Mouse (Mus musculus) forebrain, postnatal 0 days (tissue): ENCODE measurements at regions not wholly inside any gene's neighbourhood (a gene's known extent, or its start where the extent isn't known, plus 50 kb on each side); places are given as distances from the start of the nearest gene placed in this dataset.

Experiments
- ATAC-seq: fragments of 200-750 bp; cut with Nextera tagmentation; 2 replicates; pipeline ENCODE4 v1.8.0; 2017; ENCODE audit warnings: mild to moderate bottlenecking, moderate library complexity
- DNase-seq: peaks from one replicate; pipeline ENCODE4 v3.0.0-alpha.2; 2015
- H3K27ac ChIP-seq: fragments of 300-500 bp; sonication (generic); 2 replicates; pipeline ENCODE4 v1.5.1; 2014; ENCODE audit warnings: low read depth, mild to moderate bottlenecking, antibody characterized with exemption, low read length, moderate library complexity, mixed read lengths
- H3K27me3 ChIP-seq: fragments of 300-500 bp; sonication (generic); 2 replicates; pipeline ENCODE4 v1.6.1; 2014; ENCODE audit warnings: mild to moderate bottlenecking, low read length, mixed read lengths; ENCODE audit not compliant: insufficient read depth
- H3K36me3 ChIP-seq: fragments of 300-500 bp; sonication (generic); 2 replicates; pipeline ENCODE4 v1.6.1; 2014; ENCODE audit warnings: mild to moderate bottlenecking, moderate library complexity; ENCODE audit not compliant: insufficient read depth
- H3K4me1 ChIP-seq: fragments of 300-500 bp; sonication (generic); 2 replicates; pipeline ENCODE4 v1.6.1; 2014; ENCODE audit warnings: antibody characterized with exemption; ENCODE audit not compliant: insufficient read depth
- H3K4me2 ChIP-seq: fragments of 300-500 bp; sonication (generic); 2 replicates; pipeline ENCODE4 v1.6.1; 2014; ENCODE audit warnings: low read depth, mild to moderate bottlenecking, moderate library complexity
- H3K4me3 ChIP-seq: fragments of 300-500 bp; sonication (generic); 2 replicates; pipeline ENCODE4 v1.5.1; 2014; ENCODE audit warnings: low read depth, low read length, mixed read lengths
- H3K9ac ChIP-seq: fragments of 300-500 bp; sonication (generic); 2 replicates; pipeline ENCODE4 v1.6.1; 2014; ENCODE audit warnings: mild to moderate bottlenecking
- H3K9me3 ChIP-seq: fragments of 300-500 bp; sonication (generic); 2 replicates; pipeline ENCODE4 v1.6.1; 2016; ENCODE audit warnings: low read length
- CTCF ChIP-seq: sonication (generic); IDR thresholded peaks from 2 replicates; pipeline ENCODE4 v1.5.1; 2016; ENCODE audit warnings: antibody characterized with exemption, control low read depth, low read depth
- WGBS: fragments of 180-500 bp; shearing (Covaris S2); extraction: QIAGEN DNeasy Blood & Tissue Kit; methylation state at CpG from one replicate; pipeline ENCODE4 v1.1.7; 2014; 5-methylcytosine and 5-hydroxymethylcytosine counted together

GRCm38 (mm10) chr3:121068676-121069075 is 102.8 kb downstream of the Rwdd3 start:
- Histone ChIP-seq H3K4me3 (no peak overlapping the region), H3K27me3 (no peaks in the 10 kb centered on the region), H3K27ac (no peak overlapping the region), H3K4me2 (no peak overlapping the region), H3K36me3 (no peaks in the 10 kb centered on the region), H3K9ac (no peak overlapping the region), H3K4me1 (no peaks in the 10 kb centered on the region), H3K9me3 (no peaks in the 10 kb centered on the region)
- 80% methylated on average over 5 of the region's 5 CpGs for WGBS
- no peak for TF ChIP-seq CTCF
- no peak for ATAC-seq
- no peak for DNase-seq

GRCm38 (mm10) chr3:121035904-121036549 is 135.5 kb downstream of the Rwdd3 start:
- no peak overlapping the region for H3K4me2 ChIP-seq
- H3K4me3 ChIP-seq: no peak overlapping the region
- 30% methylated on average over 9 of the region's 9 CpGs for WGBS
- no peaks in the 10 kb centered on the region for H3K9me3 ChIP-seq
- H3K4me1 ChIP-seq: no peaks in the 10 kb centered on the region
- DNase-seq (peak; percentile 12), ATAC-seq (no peak)
- H3K27me3 ChIP-seq: no peaks in the 10 kb centered on the region
- H3K36me3 ChIP-seq: no peaks in the 10 kb centered on the region
- H3K9ac ChIP-seq: no peak overlapping the region
- TF ChIP-seq CTCF: no peak
- no peak overlapping the region for H3K27ac ChIP-seq

- no peaks in the 10 kb centered on the region for H3K27me3 ChIP-seq
- no peak overlapping the region for H3K9ac ChIP-seq
- H3K4me3 ChIP-seq: no peak overlapping the region
- TF ChIP-seq CTCF: no peak
- no peak for DNase-seq
- no peak overlapping the region for H3K4me2 ChIP-seq
- no peaks in the 10 kb centered on the region for H3K9me3 ChIP-seq
- WGBS: 46% methylated on average over 9 of the region's 9 CpGs
- H3K27ac ChIP-seq: no peak overlapping the region
- no peak for ATAC-seq
- no peaks in the 10 kb centered on the region for H3K4me1 ChIP-seq
- H3K36me3 ChIP-seq: no peaks in the 10 kb centered on the region
Observed at GRCm38 (mm10) chr3:121025546-121026157, 145.8 kb downstream of the Rwdd3 start.

DNA sequence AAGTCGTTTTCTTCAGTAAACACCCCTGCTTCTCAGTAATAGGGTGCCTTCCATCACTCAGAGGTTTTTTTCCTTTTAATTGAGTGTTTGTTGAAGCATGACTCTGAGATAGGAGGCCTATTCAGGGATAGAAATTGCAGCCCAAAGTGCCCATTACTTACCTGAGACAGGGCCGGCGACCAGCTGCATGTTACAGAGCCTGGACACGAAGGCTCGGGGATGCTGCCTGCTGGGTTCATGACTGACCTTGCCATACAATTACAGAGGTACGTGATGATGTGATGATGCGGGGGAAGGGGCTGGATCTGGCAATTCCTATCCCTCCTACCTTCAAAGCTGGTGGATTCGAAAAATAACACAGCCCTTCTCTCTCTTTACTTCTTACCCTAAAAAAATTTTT is 146.7 kb downstream of the Rwdd3 start:
- WGBS: 42% methylated on average over 8 of the region's 8 CpGs
- Histone ChIP-seq H3K27me3 (no peaks in the 10 kb centered on the region), H3K9ac (no peak overlapping the region), H3K4me3 (no peak overlapping the region), H3K4me2 (no peak overlapping the region), H3K27ac (no peak overlapping the region), H3K4me1 (no peaks in the 10 kb centered on the region), H3K9me3 (no peaks in the 10 kb centered on the region), H3K36me3 (no peaks in the 10 kb centered on the region)
- DNase-seq (no peak), ATAC-seq (no peak)
- TF ChIP-seq CTCF: no peak

- no peaks in the 10 kb centered on the region for H3K4me1 ChIP-seq
- H3K4me2 ChIP-seq: no peak overlapping the region
- H3K9me3 ChIP-seq: no peaks in the 10 kb centered on the region
- no peak for TF ChIP-seq CTCF
- no peak overlapping the region for H3K27ac ChIP-seq
- no peaks in the 10 kb centered on the region for H3K36me3 ChIP-seq
- H3K4me3 ChIP-seq: no peak overlapping the region
- no peaks in the 10 kb centered on the region for H3K27me3 ChIP-seq
- DNase-seq (no peak), ATAC-seq (peak; percentile 29; the same call in 1 of the 2 replicates)
- no peak overlapping the region for H3K9ac ChIP-seq
- 85% methylated on average over 4 of the region's 4 CpGs for WGBS
Observed at GRCm38 (mm10) chr3:121021126-121021848, 150.2 kb downstream of the Rwdd3 start.

GRCm38 (mm10) chr3:121009223-121009622 is 162.3 kb downstream of the Rwdd3 start:
- no peaks in the 10 kb centered on the region for H3K9me3 ChIP-seq
- H3K27ac ChIP-seq: no peak overlapping the region
- no peaks in the 10 kb centered on the region for H3K36me3 ChIP-seq
- peak; percentile 80 for DNase-seq
- no peak overlapping the region for H3K4me2 ChIP-seq
- no peak overlapping the region for H3K4me3 ChIP-seq
- WGBS: 21% methylated on average over 6 of the region's 6 CpGs
- ATAC-seq: peak; percentile 84
- 0 out of 2 replicates have a peak, but pooled peaks cover 6% of the 10 kb centered on the region for H3K4me1 ChIP-seq
- no peaks in the 10 kb centered on the region for H3K27me3 ChIP-seq
- no peak overlapping the region for H3K9ac ChIP-seq
- no peak for TF ChIP-seq CTCF

GRCm38 (mm10) chr3:120983556-120984270 is 187.8 kb downstream of the Rwdd3 start:
- peak; percentile 91 for DNase-seq
- no peaks in the 10 kb centered on the region for H3K36me3 ChIP-seq
- peak; percentile 88 for ATAC-seq
- H3K4me2 ChIP-seq: peak overlapping the region; percentile 42
- TF ChIP-seq CTCF: no peak
- H3K4me1 ChIP-seq: 0 out of 2 replicates have a peak, but pooled peaks cover 11% of the 10 kb centered on the region
- H3K4me3 ChIP-seq: peak overlapping the region; percentile 13; the same call in 1 of the 2 replicates
- 15% methylated on average over 17 of the region's 17 CpGs for WGBS
- H3K27me3 ChIP-seq: no peaks in the 10 kb centered on the region
- H3K9ac ChIP-seq: peak overlapping the region; percentile 22; the same call in 1 of the 2 replicates
- no peaks in the 10 kb centered on the region for H3K9me3 ChIP-seq
- peak overlapping the region; percentile 89 for H3K27ac ChIP-seq
